Mouse (Mus musculus) layer of hippocampus, adult 9-11 months (tissue): ENCODE measurements at regions not wholly inside any gene's neighbourhood (a gene's known extent, or its start where the extent isn't known, plus 50 kb on each side); places are given as distances from the start of the nearest gene placed in this dataset.
"Not testable (repeated sequence)": the region's sequence is repeated elsewhere in the genome, so short reads cannot be mapped to it uniquely, and the experiment has no call there.

Experiments
- DNase-seq: peaks from one replicate; pipeline ENCODE4 v3.0.0; 2022

DNA sequence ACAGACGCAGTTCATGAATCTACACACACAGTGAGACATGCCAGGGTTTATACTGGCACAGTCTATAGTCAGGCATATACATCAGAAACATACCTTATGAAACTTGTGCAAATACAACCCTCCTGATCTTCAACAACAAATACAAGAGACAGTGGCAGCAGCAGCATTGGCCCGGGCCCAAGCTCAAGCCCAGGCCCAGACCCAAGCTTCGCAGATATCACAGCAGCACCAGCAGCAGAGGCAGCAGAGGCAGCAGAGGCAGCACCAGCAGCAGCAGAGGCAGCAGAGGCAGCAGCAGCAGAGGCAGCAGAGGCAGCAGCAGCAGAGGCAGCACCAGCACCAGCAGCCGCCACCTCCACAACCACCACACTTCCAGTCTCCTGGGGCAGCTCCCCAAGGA is 80.0 kb downstream of the Samd9l start:
- DNase-seq = no peak

- DNase-seq = not testable (repeated sequence)
These were observed 91.7 kb downstream of the Samd9l start for GRCm38 (mm10) chr6:3307598-3308220.

- not testable (repeated sequence) for DNase-seq
These were observed 94.3 kb downstream of the Samd9l start for GRCm38 (mm10) chr6:3304881-3305620.

GRCm38 (mm10) chr6:3293316-3293715 is 106.1 kb downstream of the Samd9l start:
- DNase-seq = peak; percentile 7

GRCm38 (mm10) chr6:3291983-3292382 is 107.4 kb downstream of the Samd9l start:
- not testable (repeated sequence) for DNase-seq

DNA sequence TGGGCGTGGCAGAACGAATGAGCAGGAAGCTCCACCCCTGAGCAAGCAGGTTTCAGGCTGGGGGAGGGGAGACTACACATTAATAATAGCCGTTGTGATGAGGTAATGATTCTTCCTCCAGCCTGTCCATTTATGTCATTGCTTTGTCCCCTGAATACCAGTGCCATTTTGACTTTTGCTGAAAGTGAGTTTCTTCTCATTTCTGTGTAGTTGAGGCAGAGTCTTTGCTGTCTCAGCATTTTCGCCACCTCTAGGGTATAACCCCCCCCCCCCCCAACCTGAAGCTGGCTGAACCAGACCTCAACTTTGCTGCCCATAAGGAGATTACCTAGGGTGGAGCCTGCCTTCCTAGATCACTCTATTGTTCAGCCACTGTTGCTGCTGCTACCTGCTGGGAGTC is 130.6 kb downstream of the Samd9l start:
- not testable (repeated sequence) for DNase-seq

GRCm38 (mm10) chr6:3265477-3265876 is 133.9 kb downstream of the Samd9l start:
- DNase-seq = not testable (repeated sequence)
